Mouse (Mus musculus): ENCODE results near the gene Mlh3.

The Mlh3 gene

DNA sequence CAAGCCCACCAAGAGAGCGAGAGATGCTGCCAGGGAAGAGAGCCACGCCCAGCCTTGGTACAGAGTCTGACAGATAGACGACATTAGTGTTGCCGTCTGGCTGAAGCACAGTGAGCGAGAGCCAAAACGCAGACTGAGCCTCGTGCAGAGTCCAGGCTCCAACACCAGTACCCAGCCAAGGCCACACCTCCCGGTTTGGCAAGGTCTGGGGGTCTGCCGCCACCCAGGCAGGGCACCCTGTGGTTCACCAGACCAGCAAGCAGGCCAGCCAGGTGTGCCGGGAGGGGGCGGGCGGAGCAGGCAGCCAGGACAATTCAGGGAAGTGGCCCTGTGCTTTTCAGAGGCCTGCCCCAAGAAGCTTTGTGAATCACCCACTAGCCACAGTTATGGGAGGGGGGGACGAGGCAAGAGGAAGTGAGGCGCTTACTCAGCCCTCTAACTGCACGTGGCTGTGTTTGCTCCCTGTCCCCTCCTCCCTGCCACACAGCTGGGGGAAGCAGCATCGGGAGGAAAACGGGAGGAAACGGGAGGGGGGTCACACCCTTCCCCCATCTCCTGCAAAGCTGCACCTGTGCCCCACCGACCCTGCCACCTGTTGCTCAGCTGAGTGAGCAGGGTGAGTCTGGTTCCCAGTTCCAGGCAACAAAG is 77.8 kb downstream of the Mlh3 start:
- no peak for DNase-seq (ENCODE audit: low spot score)

DNA sequence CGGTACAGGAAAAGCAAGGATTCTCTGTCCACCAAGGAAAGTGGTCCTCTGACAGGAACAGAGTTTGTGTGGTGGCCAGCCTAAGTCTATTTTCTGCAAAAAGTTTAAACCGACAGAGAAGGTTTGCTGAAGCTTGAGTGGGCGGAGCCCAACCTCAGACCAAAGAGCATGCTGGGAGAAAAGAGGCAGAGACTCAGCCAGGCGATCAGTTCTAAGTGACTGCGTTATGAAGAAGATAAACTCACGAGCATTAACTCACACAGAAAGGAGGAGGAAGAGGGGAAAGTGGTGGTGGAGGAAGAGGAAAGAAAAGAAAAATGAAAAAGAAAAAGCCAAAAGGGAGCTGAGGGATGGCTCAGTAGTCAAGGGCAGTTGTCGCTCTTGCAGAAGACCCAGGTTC is 80.1 kb downstream of the Mlh3 start:
- DNase-seq (ENCODE audit: low spot score) = no peak

DNA sequence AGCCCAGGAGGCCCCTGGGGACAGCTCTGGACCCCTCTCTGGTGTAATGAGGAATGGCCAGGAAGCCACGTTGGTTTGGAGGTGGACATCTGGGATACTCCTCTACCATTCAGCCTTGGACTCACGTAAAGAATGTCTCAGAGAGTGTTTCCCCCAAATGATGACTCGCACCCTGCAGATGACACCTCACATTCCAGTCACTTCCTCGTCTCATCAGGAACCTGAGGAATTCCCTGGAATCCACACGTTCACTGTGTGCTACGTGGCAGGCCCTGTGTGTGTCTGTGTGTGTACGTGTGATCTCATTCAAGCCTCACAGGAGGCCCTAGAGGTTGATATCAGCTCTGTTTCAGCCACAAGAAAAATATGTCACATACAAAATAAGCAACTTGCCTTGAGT is 84.0 kb downstream of the Mlh3 start:
- DNase-seq (ENCODE audit: low spot score) = no peak

DNA sequence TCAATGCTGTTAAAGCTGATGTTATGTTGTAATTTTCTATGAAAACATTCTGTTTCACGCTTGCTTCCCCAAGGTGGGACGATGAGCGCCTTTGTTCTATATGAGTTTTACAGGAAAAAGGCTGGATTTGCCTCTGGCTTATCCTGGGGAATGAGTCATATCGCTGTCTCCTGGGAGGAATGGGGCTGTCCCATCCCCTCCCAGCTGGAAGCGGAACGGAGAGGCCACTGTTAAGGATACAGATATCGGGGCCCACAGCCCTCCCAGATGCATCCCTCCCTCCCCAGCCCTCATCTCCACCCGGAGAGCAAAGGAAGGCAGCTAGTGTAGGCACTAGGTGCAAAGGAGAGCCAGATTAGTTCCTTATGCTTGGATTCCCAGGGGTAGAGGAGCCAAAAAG is 84.6 kb downstream of the Mlh3 start:
- no peak for DNase-seq (ENCODE audit: low spot score)

Measured in yolk sac, embryonic 10.5 days (tissue).